Mouse (Mus musculus): ENCODE data around the gene Itpr2.

GRCm38 (mm10) chr6:146258751-146259150, 243.3 kb downstream of the Itpr2 start:
- TF ChIP-seq POLR2A (IDR thresholded peaks at IDR 0.05; ENCODE audit: borderline replicate concordance, insufficient read depth, low read length): no peak
- no peak for TF ChIP-seq CTCF (IDR thresholded peaks at IDR 0.05; ENCODE audit: borderline replicate concordance, insufficient read depth, low read depth, low read length)

Data from cerebellum, adult 2 months (tissue).